Mouse (Mus musculus): Measurements from ENCODE around the gene Nans.

DNA sequence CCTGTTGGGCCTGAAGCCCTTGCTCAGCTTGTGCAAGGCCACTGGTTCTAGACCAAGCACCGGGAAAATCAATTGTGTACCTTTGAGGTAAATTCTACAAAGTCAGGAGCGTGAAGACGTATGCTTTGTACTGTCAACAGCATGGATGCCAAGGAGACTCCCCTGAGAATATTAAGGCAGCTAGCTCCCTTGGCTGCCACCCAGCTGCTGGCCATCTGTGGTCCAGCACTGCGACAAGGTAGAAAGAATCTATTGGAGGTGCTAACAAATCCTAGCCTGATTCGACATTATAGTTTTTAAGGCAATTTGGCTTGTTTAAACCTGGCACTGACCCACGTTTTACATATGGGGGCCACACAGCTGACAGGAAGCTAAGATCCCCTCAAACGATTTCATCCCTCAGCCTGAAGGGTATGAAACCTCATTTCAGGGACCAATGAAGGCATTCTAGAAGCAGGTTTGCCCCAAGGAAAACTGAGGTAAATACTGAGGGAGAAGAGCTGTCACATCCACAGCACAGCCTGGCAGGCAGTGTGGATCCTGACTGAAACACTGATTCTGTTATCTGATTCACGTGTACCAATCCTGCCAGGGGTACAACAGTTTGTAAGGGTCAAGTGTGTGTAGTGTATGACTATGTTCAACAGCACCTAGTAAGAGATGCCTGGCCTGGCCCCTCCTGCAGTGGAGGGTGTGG, 16.5 kb downstream of the Nans start:
- TF ChIP-seq CTCF (IDR thresholded peaks at IDR 0.05; ENCODE audit: low read depth): no peak
- TF ChIP-seq EP300 (IDR thresholded peaks at IDR 0.05; ENCODE audit: low read depth): no peak
